Mouse (Mus musculus): ENCODE measurements at regions not wholly inside any gene's neighbourhood (a gene's known extent, or its start where the extent isn't known, plus 50 kb on each side); places are given as distances from the start of the nearest gene placed in this dataset.

DNA sequence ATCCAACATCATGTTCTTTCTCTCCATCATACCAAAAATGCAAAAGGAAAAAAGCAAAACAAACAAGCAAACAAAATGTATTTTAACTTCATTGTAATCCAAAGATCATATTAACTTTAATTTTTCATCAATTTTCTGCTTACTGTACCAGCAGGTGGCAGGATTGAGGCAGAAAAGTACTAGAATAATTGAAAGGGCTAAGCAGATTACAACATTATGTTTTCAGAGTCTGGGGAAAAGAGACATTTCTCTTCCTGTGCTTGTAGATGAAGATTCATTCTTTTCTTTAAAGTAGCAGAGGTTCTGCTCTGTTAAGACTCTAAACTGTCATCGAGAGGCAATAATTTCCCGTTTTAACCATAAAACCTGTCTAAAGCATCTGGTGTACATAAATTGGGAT lies 394.7 kb upstream of the Slitrk6 start:
- no peak for ATAC-seq
- no peak overlapping the region for H3K27ac ChIP-seq (ENCODE audit: low read depth, low read length)

DNA sequence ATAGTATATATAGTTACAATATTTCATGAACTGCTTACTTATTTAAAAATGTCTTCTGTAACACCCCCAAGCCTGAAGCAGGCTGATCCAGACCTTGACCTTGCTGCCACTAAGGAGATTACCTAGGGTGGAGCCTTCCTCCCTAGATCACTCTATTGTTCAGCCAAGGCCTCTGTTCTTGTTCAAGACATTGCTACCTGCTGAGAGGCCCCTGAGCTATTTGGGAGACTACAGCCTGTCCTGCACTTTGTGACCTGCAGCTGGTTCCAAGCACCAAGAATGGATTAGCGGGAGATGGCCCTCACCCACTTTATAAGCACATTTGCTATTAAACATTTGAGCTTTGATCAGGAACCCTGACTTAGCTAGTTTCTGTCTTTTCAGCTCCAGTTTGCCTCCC lies 361.7 kb upstream of the Slitrk6 start:
- no peak for ATAC-seq
- Histone ChIP-seq H3K27ac (ENCODE audit: low read depth, low read length) (no peak overlapping the region), H3K9me3 (ENCODE audit: control insufficient read depth, low read length) (no peaks in the 10 kb centered on the region), H3K27me3 (replicated peaks; ENCODE audit: control insufficient read depth, insufficient read depth, low read length) (no peaks in the 10 kb centered on the region), H3K36me3 (ENCODE audit: control insufficient read depth, insufficient read depth, low read length) (no peaks in the 10 kb centered on the region), H3K4me1 (ENCODE audit: control insufficient read depth, insufficient read depth, low read depth, low read length) (no peaks in the 10 kb centered on the region), H3K4me3 (ENCODE audit: low read length) (no peak overlapping the region), H3K9ac (ENCODE audit: low read depth, low read length) (no peak overlapping the region), H3K4me2 (ENCODE audit: low read length) (no peak overlapping the region)
- WGBS, result 86% methylated on average over 1 of the region's 1 CpGs

More for the DNA sequence above, 394.7 kb upstream of the Slitrk6 start:
- H3K4me2 ChIP-seq (ENCODE audit: low read length), result no peak overlapping the region
- no peaks in the 10 kb centered on the region for H3K27me3 ChIP-seq (replicated peaks; ENCODE audit: control insufficient read depth, insufficient read depth, low read length)
- no peaks in the 10 kb centered on the region for H3K4me1 ChIP-seq (ENCODE audit: control insufficient read depth, insufficient read depth, low read depth, low read length)
- H3K9me3 ChIP-seq (ENCODE audit: control insufficient read depth, low read length), result no peaks in the 10 kb centered on the region
- H3K4me3 ChIP-seq (ENCODE audit: low read length), result no peak overlapping the region
- H3K36me3 ChIP-seq (ENCODE audit: control insufficient read depth, insufficient read depth, low read length), result no peaks in the 10 kb centered on the region
- no peak overlapping the region for H3K9ac ChIP-seq (ENCODE audit: low read depth, low read length)
- 54% methylated on average over 2 of the region's 2 CpGs for WGBS

DNA sequence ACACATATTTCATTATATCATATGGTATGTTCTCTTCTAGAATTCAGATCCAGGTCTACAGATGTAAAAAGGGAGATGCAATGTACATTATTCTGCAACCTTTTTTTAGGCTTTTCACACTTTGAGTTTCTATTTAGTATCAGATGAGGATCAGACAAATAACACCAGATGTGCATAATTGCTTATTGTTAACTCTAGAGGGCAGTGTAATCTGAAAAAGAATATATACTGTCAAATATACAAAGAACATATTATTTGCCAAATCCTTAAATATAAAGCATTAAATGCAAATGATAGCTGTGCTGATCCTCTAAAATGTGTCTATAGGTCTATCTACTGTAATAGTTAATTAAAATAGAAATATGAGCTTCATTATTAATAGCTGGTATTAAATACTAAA lies 348.6 kb upstream of the Slitrk6 start:
- no peaks in the 10 kb centered on the region for H3K36me3 ChIP-seq (ENCODE audit: control insufficient read depth, insufficient read depth, low read length)
- H3K9me3 ChIP-seq (ENCODE audit: control insufficient read depth, low read length), result no peaks in the 10 kb centered on the region
- H3K4me1 ChIP-seq (ENCODE audit: control insufficient read depth, insufficient read depth, low read depth, low read length), result no peaks in the 10 kb centered on the region
- H3K4me2 ChIP-seq (ENCODE audit: low read length), result no peak overlapping the region
- ATAC-seq, result no peak
- H3K27ac ChIP-seq (ENCODE audit: low read depth, low read length), result no peak overlapping the region
- no peak overlapping the region for H3K4me3 ChIP-seq (ENCODE audit: low read length)
- no peaks in the 10 kb centered on the region for H3K27me3 ChIP-seq (replicated peaks; ENCODE audit: control insufficient read depth, insufficient read depth, low read length)
- no peak overlapping the region for H3K9ac ChIP-seq (ENCODE audit: low read depth, low read length)

DNA sequence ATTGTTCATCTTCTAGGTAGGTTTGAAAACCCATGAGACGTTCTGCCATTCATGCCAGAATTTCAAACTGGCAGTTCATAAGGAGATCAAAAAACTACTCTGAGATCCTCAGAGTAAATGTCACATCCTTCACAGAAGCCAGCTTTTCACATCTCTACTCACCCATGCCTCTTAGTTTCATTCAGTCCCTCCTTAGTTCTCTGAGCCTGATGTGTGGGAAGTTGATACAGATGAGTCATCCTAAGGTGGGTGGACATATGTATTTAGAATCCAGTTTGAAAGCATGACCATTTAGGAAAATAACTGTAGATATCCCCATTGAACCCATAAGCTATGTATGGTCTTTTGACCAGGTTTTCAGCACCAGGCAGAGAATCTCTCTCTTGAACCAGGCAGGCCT lies 345.3 kb upstream of the Slitrk6 start:
- no peaks in the 10 kb centered on the region for H3K36me3 ChIP-seq (ENCODE audit: control insufficient read depth, insufficient read depth, low read length)
- no peak overlapping the region for H3K4me3 ChIP-seq (ENCODE audit: low read length)
- H3K27me3 ChIP-seq (replicated peaks; ENCODE audit: control insufficient read depth, insufficient read depth, low read length), result no peaks in the 10 kb centered on the region
- no peak for ATAC-seq
- H3K4me1 ChIP-seq (ENCODE audit: control insufficient read depth, insufficient read depth, low read depth, low read length), result no peaks in the 10 kb centered on the region
- no peak overlapping the region for H3K4me2 ChIP-seq (ENCODE audit: low read length)
- H3K27ac ChIP-seq (ENCODE audit: low read depth, low read length), result no peak overlapping the region
- no peak overlapping the region for H3K9ac ChIP-seq (ENCODE audit: low read depth, low read length)
- WGBS, result 84% methylated on average over 1 of the region's 1 CpGs
- H3K9me3 ChIP-seq (ENCODE audit: control insufficient read depth, low read length), result no peaks in the 10 kb centered on the region

DNA sequence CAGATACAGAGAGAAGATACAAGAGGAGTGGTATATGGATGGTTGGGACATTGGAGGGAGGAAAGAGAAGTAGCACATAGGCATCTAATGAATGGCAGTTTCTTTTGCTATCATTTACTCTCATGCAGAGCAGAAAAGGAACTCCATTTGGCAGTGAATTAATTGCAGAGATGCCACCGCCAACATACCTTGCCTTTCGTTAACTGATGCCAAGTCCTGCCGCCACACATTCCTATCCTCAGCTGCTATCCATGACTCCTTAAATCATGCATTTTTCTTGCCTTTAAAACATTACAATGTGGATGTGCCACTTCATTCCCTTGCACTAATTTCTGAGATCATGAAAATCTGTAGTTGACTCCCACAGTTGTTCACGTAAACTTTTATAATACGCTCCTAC lies 341.3 kb upstream of the Slitrk6 start:
- H3K36me3 ChIP-seq (ENCODE audit: control insufficient read depth, insufficient read depth, low read length), result no peaks in the 10 kb centered on the region
- no peaks in the 10 kb centered on the region for H3K27me3 ChIP-seq (replicated peaks; ENCODE audit: control insufficient read depth, insufficient read depth, low read length)
- no peak for ATAC-seq
- H3K4me3 ChIP-seq (ENCODE audit: low read length), result no peak overlapping the region
- no peaks in the 10 kb centered on the region for H3K4me1 ChIP-seq (ENCODE audit: control insufficient read depth, insufficient read depth, low read depth, low read length)
- WGBS, result 86% methylated on average over 5 of the region's 5 CpGs
- H3K4me2 ChIP-seq (ENCODE audit: low read length), result no peak overlapping the region
- no peak overlapping the region for H3K9ac ChIP-seq (ENCODE audit: low read depth, low read length)
- no peak overlapping the region for H3K27ac ChIP-seq (ENCODE audit: low read depth, low read length)
- no peaks in the 10 kb centered on the region for H3K9me3 ChIP-seq (ENCODE audit: control insufficient read depth, low read length)

DNA sequence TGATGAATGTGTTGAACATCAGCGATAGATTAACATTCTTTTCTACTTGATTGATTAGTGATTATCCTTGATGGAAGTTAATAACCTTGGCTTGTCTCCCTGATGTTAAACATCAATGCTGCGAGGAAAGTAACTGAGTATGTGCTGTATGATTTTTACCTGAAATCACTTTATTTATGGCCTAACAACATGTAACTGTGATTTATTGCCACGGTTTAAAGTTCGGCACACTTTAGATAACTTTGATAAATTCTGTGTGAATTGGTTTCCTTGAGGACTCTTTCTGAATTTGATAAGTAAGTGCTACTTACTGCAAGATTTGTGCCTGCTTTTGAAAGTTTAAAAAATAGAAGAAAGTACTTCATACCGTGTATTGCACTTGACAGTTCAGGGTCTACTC lies 319.6 kb upstream of the Slitrk6 start:
- H3K4me2 ChIP-seq (ENCODE audit: low read length), result no peak overlapping the region
- no peaks in the 10 kb centered on the region for H3K27me3 ChIP-seq (replicated peaks; ENCODE audit: control insufficient read depth, insufficient read depth, low read length)
- no peaks in the 10 kb centered on the region for H3K9me3 ChIP-seq (ENCODE audit: control insufficient read depth, low read length)
- no peaks in the 10 kb centered on the region for H3K36me3 ChIP-seq (ENCODE audit: control insufficient read depth, insufficient read depth, low read length)
- H3K27ac ChIP-seq (ENCODE audit: low read depth, low read length), result no peak overlapping the region
- H3K4me1 ChIP-seq (ENCODE audit: control insufficient read depth, insufficient read depth, low read depth, low read length), result no peaks in the 10 kb centered on the region
- no peak for ATAC-seq
- H3K4me3 ChIP-seq (ENCODE audit: low read length), result no peak overlapping the region
- H3K9ac ChIP-seq (ENCODE audit: low read depth, low read length), result no peak overlapping the region
- 84% methylated on average over 5 of the region's 5 CpGs for WGBS

DNA sequence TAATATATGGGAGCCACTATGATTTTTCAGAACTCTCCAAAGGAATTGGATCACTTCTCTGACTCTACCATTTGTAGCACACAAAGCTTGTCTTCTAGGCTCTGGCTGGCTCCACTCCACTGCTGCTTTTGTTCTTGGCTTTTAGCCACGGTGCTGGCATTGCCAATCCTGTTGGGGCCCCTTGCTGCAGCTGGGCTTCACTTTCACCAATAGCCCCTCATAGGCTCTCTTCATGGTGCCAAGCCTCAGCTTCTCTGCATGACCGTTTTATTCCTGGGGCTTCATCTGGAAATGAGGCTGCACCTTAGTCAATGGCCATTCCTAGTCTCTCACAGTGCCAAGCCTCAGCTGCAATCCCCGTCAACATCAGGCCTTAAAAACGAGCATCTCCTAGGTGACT lies 318.6 kb upstream of the Slitrk6 start:
- ATAC-seq, result peak; percentile 90
- no peaks in the 10 kb centered on the region for H3K4me1 ChIP-seq (ENCODE audit: control insufficient read depth, insufficient read depth, low read depth, low read length)
- no peak overlapping the region for H3K4me2 ChIP-seq (ENCODE audit: low read length)
- no peak overlapping the region for H3K9ac ChIP-seq (ENCODE audit: low read depth, low read length)
- no peaks in the 10 kb centered on the region for H3K36me3 ChIP-seq (ENCODE audit: control insufficient read depth, insufficient read depth, low read length)
- H3K9me3 ChIP-seq (ENCODE audit: control insufficient read depth, low read length), result no peaks in the 10 kb centered on the region
- no peak overlapping the region for H3K27ac ChIP-seq (ENCODE audit: low read depth, low read length)
- H3K27me3 ChIP-seq (replicated peaks; ENCODE audit: control insufficient read depth, insufficient read depth, low read length), result no peaks in the 10 kb centered on the region
- WGBS, result 59% methylated on average over 4 of the region's 4 CpGs
- no peak overlapping the region for H3K4me3 ChIP-seq (ENCODE audit: low read length)

Measured in hindbrain, embryonic 16.5 days (tissue).